Mouse (Mus musculus) midbrain, embryonic 15.5 days (tissue): ENCODE measurements at regions not wholly inside any gene's neighbourhood (a gene's known extent, or its start where the extent isn't known, plus 50 kb on each side); places are given as distances from the start of the nearest gene placed in this dataset.

Experiments
- ATAC-seq: fragments of 200-750 bp; cut with Nextera tagmentation; replicated peaks from 2 replicates; pipeline ENCODE4 v1.8.0; 2017; ENCODE audit warnings: moderate TSS enrichment
- H3K27ac ChIP-seq: fragments of 300-500 bp; sonication (generic); 2 replicates; pipeline ENCODE4 v1.5.1; 2015; ENCODE audit warnings: mild to moderate bottlenecking, inconsistent platforms
- H3K27me3 ChIP-seq: fragments of 300-500 bp; sonication (generic); replicated peaks from 2 replicates; pipeline ENCODE4 v1.6.1; 2015; ENCODE audit warnings: inconsistent platforms
- H3K36me3 ChIP-seq: fragments of 300-500 bp; sonication (generic); replicated peaks from 2 replicates; pipeline ENCODE4 v1.6.1; 2015; ENCODE audit warnings: inconsistent platforms
- H3K4me1 ChIP-seq: fragments of 300-500 bp; sonication (generic); 2 replicates; pipeline ENCODE4 v1.6.1; 2015; ENCODE audit warnings: inconsistent platforms
- H3K4me2 ChIP-seq: fragments of 300-500 bp; sonication (generic); 2 replicates; pipeline ENCODE4 v1.6.1; 2015; ENCODE audit warnings: inconsistent platforms, mild to moderate bottlenecking, moderate library complexity
- H3K4me3 ChIP-seq: fragments of 300-500 bp; sonication (generic); 2 replicates; pipeline ENCODE4 v1.5.1; 2015; ENCODE audit warnings: mild to moderate bottlenecking, inconsistent platforms
- H3K9ac ChIP-seq: fragments of 300-500 bp; sonication (generic); 2 replicates; pipeline ENCODE4 v1.6.1; 2015; ENCODE audit warnings: mild to moderate bottlenecking, inconsistent platforms
- H3K9me3 ChIP-seq: fragments of 300-500 bp; sonication (generic); 2 replicates; pipeline ENCODE4 v1.6.1; 2016; ENCODE audit warnings: inconsistent platforms
- WGBS: fragments of 180-500 bp; shearing (Covaris S2); methylation state at CpG from one replicate; pipeline ENCODE4 v1.1.7; 2015; ENCODE audit warnings: mixed read lengths; 5-methylcytosine and 5-hydroxymethylcytosine counted together

DNA sequence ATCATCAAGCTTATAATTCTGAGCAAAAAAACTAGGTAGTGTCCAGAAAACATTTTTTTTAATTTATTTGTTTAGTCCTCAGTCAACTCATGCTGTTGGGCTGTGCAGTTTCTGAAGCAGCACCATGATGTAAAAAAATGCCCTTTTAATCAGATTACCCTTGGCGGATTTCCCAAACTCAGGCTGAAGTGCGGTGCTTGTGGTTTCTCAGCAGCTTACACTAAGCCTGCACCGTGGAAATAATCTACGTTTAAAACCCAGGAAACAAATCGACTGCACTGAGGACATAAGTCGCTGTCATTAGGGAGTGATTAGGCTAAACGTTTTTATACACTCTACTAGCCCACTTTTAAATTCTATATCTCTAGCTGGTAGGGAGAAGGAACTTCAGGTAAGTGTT is 623.4 kb upstream of the Cypt12 start:
- 0 out of 2 replicates have a peak, but pooled peaks have one; percentile 9 for ATAC-seq
- H3K4me1 ChIP-seq = peaks cover 35% of the 10 kb centered on the region
- WGBS = 19% methylated on average over 7 of the region's 7 CpGs
- H3K9me3 ChIP-seq = no peaks in the 10 kb centered on the region
- no peaks in the 10 kb centered on the region for H3K27me3 ChIP-seq
- H3K4me2 ChIP-seq = peak overlapping the region; percentile 42
- H3K27ac ChIP-seq = peak overlapping the region; percentile 91
- no peak overlapping the region for H3K4me3 ChIP-seq
- H3K36me3 ChIP-seq = no peaks in the 10 kb centered on the region
- H3K9ac ChIP-seq = peak overlapping the region; percentile 5

DNA sequence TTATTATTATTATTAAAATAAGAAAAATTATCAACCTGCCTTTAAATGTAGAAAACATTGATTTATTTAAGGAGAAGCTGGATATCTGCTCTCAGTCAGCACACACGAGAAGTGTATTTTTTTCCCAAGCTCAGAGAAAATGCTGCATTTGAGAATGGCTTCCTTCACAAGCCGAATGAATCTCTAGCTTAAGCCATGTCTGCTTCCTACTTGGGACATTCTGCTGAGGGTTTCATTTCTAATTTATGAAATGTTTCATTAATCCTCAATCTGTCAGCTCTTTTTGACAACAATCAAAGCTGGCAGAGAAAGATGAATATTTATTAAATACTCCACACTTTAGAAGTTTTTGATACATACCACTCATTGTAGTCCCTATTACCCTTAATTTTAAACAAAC is 622.4 kb upstream of the Cypt12 start:
- H3K27ac ChIP-seq = peak overlapping the region; percentile 91
- peak overlapping the region; percentile 5 for H3K9ac ChIP-seq
- peak overlapping the region; percentile 42 for H3K4me2 ChIP-seq
- H3K27me3 ChIP-seq = no peaks in the 10 kb centered on the region
- no peaks in the 10 kb centered on the region for H3K9me3 ChIP-seq
- 21% methylated on average over 2 of the region's 2 CpGs for WGBS
- H3K4me1 ChIP-seq = peaks cover 39% of the 10 kb centered on the region
- 0 out of 2 replicates have a peak overlapping the region, but pooled peaks have one; percentile 8 for H3K4me3 ChIP-seq
- no peaks in the 10 kb centered on the region for H3K36me3 ChIP-seq
- peak; percentile 10; the same call in 1 of the 2 replicates for ATAC-seq

GRCm38 (mm10) chr3:17326292-17326691 is 621.9 kb upstream of the Cypt12 start:
- peak; percentile 75 for ATAC-seq
- 0 out of 2 replicates have a peak overlapping the region, but pooled peaks have one; percentile 15 for H3K4me3 ChIP-seq
- no peaks in the 10 kb centered on the region for H3K9me3 ChIP-seq
- H3K4me1 ChIP-seq = peaks cover 39% of the 10 kb centered on the region
- H3K27ac ChIP-seq = peak overlapping the region; percentile 91
- 30% methylated on average over 8 of the region's 8 CpGs for WGBS
- H3K4me2 ChIP-seq = peak overlapping the region; percentile 42
- H3K36me3 ChIP-seq = no peaks in the 10 kb centered on the region
- H3K9ac ChIP-seq = no peak overlapping the region
- H3K27me3 ChIP-seq = no peaks in the 10 kb centered on the region

- H3K9me3 ChIP-seq = no peaks in the 10 kb centered on the region
- H3K9ac ChIP-seq = peak overlapping the region; percentile 25; the same call in 1 of the 2 replicates
- peak overlapping the region; percentile 15 for H3K4me3 ChIP-seq
- peaks cover 39% of the 10 kb centered on the region for H3K4me1 ChIP-seq
- H3K27me3 ChIP-seq = no peaks in the 10 kb centered on the region
- peak overlapping the region; percentile 91 for H3K27ac ChIP-seq
- peak overlapping the region; percentile 42 for H3K4me2 ChIP-seq
- 40% methylated on average over 4 of the region's 4 CpGs for WGBS
- H3K36me3 ChIP-seq = no peaks in the 10 kb centered on the region
- ATAC-seq = peak; percentile 37
These were observed 621.4 kb upstream of the Cypt12 start for GRCm38 (mm10) chr3:17326774-17327173.

- 33% methylated on average over 4 of the region's 4 CpGs for WGBS
- H3K4me1 ChIP-seq = peaks cover 36% of the 10 kb centered on the region
- H3K4me2 ChIP-seq = peak overlapping the region; percentile 33
- peak overlapping the region; percentile 9; the same call in 1 of the 2 replicates for H3K4me3 ChIP-seq
- no peaks in the 10 kb centered on the region for H3K27me3 ChIP-seq
- peak; percentile 55; the same call in 1 of the 2 replicates for ATAC-seq
- peak overlapping the region; percentile 85 for H3K27ac ChIP-seq
- no peaks in the 10 kb centered on the region for H3K36me3 ChIP-seq
- peak overlapping the region; percentile 35; the same call in 1 of the 2 replicates for H3K9ac ChIP-seq
- no peaks in the 10 kb centered on the region for H3K9me3 ChIP-seq
These were observed 620.5 kb upstream of the Cypt12 start for GRCm38 (mm10) chr3:17327706-17328105.

DNA sequence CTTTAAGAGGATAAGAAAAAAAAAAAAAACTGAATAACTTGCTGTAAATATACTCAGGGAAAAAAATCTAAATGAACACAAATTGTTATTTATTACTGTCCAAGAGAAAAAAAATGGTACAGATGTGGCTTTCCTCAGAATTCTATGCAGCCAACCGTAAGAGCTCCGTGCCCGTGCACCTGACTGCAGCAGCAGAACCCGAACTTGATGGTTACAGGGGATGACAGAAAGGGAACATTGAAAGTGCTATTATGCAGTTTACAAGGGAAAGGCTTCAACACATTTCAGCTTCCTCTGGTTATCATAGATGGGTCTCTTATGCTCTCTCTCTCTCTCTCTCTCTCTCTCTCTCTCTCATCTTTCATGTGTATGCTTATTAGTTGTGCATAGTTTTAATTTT is 618.8 kb upstream of the Cypt12 start:
- H3K9me3 ChIP-seq = no peaks in the 10 kb centered on the region
- H3K4me3 ChIP-seq = no peak overlapping the region
- H3K4me1 ChIP-seq = peaks cover 29% of the 10 kb centered on the region
- WGBS = 36% methylated on average over 4 of the region's 4 CpGs
- peak; percentile 30; the same call in 1 of the 2 replicates for ATAC-seq
- no peaks in the 10 kb centered on the region for H3K27me3 ChIP-seq
- H3K36me3 ChIP-seq = no peaks in the 10 kb centered on the region
- peak overlapping the region; percentile 27; the same call in 1 of the 2 replicates for H3K9ac ChIP-seq
- peak overlapping the region; percentile 85 for H3K27ac ChIP-seq
- H3K4me2 ChIP-seq = peak overlapping the region; percentile 19; the same call in 1 of the 2 replicates

DNA sequence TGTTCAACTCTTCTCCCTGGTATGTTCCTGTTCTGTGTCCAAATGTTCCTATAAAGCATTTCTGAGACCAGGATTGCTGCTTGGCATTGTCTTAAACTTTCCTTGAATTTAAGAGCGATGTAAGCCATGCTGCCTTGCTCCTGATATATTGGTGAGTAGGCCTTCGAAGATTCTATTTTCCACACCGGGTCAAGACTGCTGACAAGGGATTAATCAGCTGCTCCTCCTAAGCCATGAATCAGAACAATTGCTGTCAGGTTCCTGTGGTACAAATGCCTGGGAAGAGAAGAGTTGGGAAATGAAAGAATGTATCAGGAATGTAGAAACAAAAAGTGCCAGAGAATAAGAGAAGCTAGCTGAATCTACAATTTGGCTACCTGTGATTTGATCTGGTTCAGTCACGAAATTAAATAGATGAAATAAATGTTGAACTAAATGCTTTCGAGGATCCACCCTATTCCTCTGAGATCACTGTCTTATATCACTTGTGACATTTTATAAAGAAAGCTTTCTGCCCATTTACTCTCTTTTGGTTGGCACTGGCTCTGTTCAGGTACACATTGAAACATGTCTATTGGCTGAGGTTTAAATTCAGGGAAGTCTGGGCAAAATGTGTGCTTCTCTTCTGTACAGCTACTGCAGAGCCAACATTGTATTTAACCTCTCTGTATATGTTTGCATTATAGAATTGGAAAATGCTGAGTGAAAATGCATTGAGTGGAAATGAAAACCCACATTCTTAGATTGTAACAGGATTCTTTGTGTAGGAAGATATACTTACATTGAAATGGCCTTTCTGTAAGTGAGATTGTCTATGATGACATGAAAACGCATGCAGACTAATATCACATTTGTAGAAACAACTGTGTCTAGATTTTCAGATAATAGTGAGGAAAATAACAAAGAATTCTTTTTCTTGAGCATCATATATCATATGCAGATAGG is 617.5 kb upstream of the Cypt12 start:
- H3K36me3 ChIP-seq = no peaks in the 10 kb centered on the region
- 0 out of 2 replicates have a peak overlapping the region, but pooled peaks have one; percentile 4 for H3K4me2 ChIP-seq
- H3K9ac ChIP-seq = no peak overlapping the region
- H3K4me1 ChIP-seq = peaks cover 22% of the 10 kb centered on the region; the same call in 1 of the 2 replicates
- H3K27ac ChIP-seq = peak overlapping the region; percentile 75
- H3K4me3 ChIP-seq = no peak overlapping the region
- WGBS = 33% methylated on average over 6 of the region's 6 CpGs
- no peaks in the 10 kb centered on the region for H3K9me3 ChIP-seq
- no peak for ATAC-seq
- no peaks in the 10 kb centered on the region for H3K27me3 ChIP-seq

DNA sequence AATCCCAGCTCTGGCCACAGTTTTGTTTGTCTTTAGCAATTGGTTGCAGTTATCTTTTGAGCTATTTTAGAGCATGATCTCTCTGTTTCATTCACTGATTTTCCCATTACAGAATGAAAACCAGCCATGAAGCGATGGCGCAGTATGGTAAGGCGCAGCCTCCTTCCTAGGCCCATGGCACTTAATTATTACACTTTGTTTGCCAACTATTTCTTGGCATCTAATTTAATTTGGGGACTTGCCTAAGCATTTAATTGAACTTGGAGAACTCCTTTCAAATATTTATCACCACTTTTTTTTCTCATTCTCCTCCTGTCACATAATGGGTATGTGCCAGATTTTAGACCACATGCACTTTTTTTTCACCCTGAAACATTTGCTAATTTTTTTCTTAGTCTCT is 588.0 kb upstream of the Cypt12 start:
- Histone ChIP-seq H3K4me1 (no peaks in the 10 kb centered on the region), H3K27me3 (no peaks in the 10 kb centered on the region), H3K36me3 (no peaks in the 10 kb centered on the region), H3K27ac (no peak overlapping the region), H3K9ac (no peak overlapping the region), H3K4me3 (no peak overlapping the region), H3K4me2 (no peak overlapping the region), H3K9me3 (no peaks in the 10 kb centered on the region)
- no peak for ATAC-seq
- WGBS = 98% methylated on average over 3 of the region's 3 CpGs
